Mouse (Mus musculus) adrenal gland, postnatal 10 days (tissue): ENCODE measurements around the gene Slc25a13. TPM values are rescaled to one million over a fixed set of nuclear protein-coding genes. Genes with fewer than 3 reads are reported as not detected.
"Not testable (repeated sequence)": the region's sequence is repeated elsewhere in the genome, so short reads cannot be mapped to it uniquely, and the experiment has no call there.

Experiments used
- DNase-seq: peaks from one replicate; pipeline ENCODE4 v3.0.0; 2021; ENCODE audit warnings: mixed read lengths
- total RNA-seq, 2 experiments: library from RNA; stranded (reverse); gene quantifications; 2 replicates each; pipeline ENCODE4 v1.2.3; 2021

Gene Slc25a13
- total RNA-seq, 2 experiments from 2014 or later: 32.1 to 45.3 TPM

DNA sequence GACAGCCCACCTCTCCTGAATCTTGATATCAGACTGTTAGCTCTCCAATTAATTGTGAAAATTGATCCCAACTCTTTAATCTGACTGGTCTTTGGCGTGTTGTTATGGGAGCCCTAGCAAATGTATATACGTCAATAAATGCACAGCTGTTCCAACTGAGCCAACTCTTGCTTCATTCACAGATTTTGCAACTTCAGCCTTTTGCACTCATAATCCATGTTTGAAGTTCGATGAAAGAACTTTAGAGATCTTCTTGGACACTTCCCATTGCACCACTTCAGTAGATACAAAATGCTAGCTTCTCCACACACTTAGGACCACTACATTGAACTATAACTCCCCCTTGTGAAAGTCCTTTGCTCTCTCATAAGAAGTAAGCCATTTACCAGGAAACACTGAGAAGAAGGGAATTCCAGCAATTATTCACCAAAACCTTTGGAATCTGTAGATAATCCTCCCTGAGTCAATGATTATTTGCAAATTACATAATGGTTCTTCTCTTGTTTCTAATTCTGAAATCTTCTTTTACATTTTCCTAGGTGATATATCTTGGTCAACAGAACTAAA, 11.3 kb downstream of the Slc25a13 start:
- no peak for DNase-seq

DNA sequence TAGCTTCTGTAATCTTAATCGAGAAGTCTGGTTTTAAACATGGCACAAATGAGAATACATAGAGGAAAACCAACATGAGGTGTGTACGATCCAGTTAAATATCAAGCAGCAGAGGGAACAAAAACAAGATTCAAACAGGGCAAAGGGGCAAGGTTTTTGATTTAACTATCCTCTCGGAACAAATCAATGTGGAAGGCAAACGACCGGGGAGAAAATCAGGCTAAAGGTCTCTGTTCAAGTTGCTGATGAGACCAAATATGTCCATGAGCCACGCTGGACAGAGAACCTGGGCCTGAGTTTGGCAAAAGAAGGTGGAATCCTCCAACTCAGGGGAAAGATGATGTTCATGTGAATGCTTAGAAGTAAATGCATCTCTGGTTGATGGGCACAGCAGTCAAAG, 14.5 kb downstream of the Slc25a13 start:
- no peak for DNase-seq

DNA sequence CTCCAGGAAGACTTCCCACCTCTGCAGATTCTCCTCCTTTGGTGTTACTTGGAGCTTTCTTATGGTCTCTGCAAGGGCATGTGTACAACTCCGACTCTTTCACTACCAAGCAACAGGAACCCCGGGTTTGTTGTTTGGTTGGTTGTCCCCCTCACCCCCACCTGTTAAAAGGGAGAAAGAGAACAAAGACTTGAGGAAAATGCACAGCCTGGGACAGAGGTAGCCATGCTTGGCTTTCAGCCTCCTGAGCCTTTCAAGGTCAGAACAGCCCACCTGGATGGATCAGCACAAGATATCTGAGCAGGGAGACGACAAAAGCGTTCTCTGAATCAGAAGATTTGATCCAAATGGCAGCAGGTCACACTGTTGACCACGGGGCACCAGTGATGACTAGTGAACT, 15.0 kb downstream of the Slc25a13 start:
- no peak for DNase-seq

DNA sequence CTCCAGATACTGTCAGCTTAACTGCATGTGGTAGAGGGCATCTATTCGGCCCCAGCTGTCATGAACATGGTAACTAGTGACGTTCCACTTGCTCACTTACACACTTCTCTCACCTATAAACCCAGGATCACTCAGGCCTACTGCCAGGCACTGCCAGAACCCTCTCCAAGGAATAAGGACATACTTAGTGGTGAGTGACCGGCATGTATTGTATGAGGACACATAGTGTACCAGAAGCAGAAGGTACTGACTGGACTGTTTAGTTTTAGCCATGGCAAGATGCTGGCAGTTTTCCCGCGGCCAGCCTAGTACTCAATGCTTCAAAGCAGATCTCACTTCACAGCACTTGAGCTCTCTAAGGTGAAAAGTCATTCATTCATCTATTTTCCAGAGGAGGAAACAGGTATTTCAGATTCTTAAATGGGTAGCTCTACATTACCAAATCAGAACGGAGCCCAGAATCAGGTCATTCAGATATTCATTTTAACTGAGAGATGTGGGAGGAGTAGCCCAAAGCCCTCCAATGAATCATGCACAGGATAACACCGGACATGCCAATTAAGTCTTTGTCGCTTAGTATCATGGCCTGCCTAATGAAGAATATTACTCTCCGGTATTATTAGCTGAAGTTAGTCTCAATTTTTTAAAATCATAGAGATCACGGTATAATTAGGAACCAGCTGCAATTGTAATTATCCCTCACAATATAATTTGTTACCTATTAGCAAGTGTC, 17.7 kb downstream of the Slc25a13 start:
- DNase-seq: no peak

DNA sequence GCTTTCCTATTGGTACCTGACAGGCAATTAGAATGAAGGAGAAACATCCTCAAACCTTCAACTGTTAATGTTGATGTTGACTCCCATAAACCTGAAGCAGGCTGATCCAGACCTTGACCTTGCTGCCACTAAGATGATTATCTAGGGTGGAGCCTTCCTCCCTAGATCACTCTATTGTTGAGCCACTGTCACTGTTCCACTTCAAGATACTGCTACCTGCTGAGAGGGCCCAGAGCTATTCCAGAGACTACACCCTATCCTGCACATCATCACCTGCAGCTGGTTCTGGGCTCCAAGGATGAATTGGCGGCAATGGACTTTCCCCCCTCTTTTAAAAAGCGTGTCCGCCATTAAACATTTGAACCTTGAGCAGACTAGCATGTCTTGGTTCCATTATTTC, 18.9 kb downstream of the Slc25a13 start:
- DNase-seq: not testable (repeated sequence)

DNA sequence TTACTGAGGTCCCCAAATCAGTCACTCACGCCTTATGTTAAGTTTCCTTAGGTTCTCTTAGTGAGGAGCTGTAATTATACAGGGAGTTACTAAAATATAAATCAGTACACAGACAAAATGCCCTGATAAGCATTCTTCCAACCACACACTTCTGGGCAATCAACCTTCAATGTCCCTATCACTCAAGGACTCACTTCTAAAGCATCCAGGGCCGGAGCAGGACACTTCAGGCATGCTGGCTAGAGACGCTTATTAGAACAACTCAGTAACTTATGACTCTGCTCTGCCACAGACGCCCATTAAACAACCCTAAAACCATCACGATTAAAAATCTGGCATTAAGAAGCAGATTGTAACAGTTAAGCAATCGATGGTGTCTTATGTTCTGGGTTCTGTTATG, 19.6 kb downstream of the Slc25a13 start:
- DNase-seq: no peak

DNA sequence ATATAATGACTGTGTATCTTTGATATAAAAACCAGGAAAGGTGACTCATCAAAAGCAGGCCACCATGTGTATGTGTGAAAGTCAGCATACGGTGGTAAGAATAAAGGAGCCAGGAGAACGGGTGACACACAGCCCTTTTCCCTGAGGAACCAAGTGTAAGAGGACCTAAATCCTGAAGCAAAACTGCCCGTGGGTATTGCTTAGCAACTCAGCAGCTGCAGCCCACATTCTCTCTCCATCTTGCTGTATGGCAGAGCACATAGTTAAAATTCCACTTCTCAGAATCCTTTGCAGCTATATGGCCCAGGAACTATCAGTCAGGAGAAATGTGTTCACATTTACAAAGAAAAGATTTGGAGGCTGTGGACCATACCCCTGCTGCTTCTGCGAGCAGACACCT, 20.4 kb downstream of the Slc25a13 start:
- DNase-seq: no peak

DNA sequence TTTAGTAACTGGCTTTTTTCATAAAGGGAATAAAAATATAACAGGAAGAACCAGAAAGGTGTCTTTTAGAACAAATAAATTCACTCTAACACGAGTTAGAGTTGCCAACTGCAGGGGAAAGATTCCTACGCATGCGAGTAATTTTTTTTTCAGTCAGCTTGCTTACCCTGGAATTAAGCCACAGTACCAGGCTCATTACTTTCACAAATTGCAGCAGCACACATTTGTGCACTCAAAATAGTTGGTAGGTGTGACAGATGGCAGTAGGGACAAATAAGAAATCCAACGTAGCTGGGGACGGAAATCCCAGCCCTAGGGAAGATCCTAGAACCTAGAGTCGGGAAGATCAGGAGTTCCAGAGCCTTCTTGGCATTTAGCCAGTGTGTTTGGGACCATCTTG, 22.1 kb downstream of the Slc25a13 start:
- no peak for DNase-seq

DNA sequence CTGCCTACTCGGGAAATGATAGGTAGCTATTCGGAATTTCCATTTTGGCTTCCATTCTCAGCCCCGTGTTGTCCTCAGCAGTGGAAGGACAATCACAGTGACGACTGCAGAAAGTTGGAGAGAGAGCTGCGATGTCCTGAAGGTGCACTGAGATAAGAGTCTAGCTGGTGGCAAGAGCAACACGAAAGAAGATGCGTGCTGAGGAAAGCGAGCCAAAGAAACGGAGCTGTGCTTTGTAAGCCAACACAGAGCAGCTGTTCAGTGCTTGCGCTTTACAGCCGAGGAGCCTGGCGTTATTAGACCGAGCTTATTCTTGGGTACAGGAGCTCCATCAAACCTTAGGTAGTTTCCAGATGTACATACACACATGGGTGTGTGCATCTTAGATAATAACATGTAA, 23.1 kb downstream of the Slc25a13 start:
- DNase-seq: no peak

DNA sequence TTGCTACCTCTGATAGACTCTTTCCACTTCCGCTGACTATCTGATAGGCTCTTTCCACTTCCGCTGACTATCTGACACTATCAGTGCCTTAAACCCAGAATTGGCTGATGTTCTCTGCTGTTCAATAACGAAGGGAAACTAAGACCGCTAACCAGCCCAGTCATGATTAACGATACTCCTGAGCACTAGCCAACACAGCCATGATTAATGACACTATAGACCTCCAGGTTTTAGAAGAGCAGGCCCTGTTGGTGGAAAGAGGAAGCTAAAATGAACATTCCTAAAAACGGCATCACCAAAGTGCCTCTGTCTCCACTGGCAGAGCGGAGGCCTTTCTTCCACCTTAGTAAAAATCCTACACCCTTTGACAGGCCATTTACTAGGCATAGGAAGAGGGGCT, 24.6 kb downstream of the Slc25a13 start:
- no peak for DNase-seq

DNA sequence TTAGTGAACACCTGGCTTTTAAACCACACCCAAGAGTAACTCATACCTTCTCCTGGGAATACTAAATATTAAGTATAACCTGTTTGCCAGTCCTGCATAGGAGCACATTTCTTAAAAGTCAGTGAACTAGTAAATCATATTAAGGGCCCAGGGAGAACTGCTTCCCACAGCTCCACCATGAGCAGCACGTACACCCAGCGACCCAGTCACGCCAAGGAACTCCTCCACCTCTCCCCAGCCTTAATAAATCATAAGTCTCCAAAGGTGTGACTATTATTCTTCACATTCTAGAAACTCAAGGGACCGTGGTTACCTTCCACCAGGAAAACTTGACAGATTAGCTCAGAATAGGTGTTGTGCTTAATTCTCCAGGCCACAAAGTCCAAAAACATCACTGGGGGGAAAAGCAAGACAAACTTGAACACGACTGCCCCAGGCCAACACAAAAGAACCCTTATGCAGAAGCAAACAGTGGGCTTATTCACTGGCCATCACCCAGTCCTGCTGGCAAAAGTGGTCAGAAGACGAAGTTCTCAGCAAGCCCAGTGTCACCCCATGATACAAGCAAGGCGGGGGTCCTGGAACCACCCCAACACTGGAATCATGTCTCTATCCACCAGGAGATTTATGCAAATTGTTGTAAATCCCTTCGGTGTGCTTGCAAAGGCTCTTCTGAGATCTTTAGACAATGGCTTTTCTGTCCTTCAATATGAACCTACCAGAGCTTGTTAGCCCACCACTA, 25.2 kb downstream of the Slc25a13 start:
- DNase-seq: no peak

DNA sequence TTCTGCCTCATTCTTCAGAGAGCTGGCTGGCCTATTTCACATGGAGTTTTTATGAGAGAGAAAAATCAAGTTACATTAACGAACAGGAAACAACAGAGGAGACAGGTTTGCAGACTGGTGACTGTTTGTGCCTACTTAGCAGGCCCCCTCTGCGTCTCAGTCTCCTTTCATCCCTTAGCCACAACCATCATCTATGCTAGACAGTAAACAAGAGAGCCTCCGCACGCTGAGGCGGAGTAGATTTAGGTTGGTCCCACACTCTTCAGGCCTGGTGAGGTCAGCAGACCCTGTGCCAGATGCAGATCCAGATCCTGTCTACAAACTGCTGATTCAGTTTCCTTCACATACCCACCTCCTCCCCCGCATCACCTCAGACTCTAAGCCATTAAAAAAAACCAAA, 28.0 kb downstream of the Slc25a13 start:
- no peak for DNase-seq

DNA sequence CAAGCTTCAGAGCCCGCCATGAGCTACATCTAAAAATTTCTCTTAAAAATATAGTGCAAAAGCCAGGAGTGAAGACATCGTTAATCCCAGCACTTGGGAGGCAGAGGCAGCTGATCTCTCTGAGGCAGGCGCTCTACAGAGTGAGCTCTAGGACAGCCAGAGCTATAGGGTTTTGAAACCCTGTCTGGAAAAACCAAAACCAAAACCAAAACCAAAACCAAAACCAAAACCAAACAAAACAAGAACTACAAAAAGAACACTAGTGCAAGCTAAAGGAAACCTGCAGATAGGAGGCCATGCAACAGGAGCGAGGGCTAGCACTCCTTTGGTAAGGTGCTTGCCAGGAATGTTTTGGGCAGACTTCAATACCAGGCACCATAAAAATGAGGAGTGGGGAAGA, 30.5 kb downstream of the Slc25a13 start:
- no peak for DNase-seq

DNA sequence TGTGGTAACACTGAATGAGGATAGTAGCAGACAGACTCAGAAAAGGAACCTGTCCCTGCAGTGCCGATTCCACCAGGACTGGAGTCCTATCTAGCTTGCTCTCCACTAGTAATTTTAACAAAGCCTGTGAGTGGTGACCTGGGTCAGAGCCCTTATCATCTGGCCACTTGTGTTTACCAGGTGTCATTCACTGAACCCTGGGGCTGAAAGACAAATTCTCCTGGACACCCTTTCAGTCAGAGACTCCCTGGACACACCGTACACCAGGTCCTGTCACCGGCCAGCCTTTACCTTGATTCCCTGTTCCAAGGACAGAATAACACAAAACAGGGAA, 31.3 kb downstream of the Slc25a13 start:
- peak; percentile 11 for DNase-seq

DNA sequence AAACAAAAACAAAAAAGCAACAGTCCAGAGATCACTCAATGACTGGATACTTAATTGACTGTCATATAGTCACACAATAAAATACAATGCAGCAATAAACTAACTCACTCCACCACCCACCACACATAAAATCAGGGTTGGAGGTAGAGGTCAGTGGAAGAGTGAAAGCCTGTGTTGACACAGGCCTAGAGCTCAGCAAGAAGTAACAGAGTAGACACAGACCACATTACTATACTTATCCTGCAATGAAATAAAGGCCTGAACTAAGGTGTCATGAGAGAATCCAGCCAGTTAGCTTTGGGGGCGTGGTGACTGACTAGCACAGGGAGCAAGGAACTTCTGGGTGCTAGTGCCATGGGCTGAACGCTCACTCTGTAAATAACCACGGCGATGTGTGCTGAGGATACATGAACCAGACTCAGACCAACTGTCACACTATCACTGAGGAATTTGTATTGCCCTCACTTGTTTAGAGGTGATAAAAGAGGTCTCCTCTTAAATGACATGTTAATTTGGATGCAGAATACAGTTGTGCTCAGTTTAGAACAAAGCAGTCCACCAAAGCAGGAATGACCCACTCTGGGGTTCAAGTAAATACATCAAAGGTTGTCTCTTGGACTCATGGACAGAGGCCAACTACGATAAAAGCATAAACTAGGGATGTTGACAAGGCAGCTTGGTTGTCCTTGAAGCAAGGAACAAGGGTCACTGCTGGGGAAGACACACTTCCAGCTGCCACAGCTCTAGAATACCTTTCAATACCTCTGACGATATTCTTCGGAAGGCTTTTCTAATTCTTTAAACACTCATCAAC, 31.8 kb downstream of the Slc25a13 start:
- DNase-seq: peak; percentile 23

DNA sequence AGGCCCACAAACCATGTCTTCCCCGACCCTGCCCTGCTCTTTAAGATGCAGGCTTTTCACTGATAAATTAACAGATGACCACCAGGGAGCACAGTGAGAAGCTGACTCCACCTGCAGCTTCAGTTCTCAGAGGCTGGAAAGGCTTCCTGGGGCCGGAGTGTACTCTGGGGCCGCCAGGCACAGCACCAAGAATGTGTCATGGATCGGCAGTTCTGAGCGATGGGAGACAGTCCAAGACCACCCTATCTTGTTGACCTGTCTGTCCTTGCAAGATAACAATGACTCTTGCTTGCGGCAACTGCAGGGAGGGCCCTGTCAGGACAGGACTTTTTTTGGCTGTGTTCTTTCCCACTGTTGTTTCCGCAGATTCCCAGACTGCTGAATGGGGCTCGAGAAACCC, 33.4 kb downstream of the Slc25a13 start:
- peak; percentile 50 for DNase-seq

DNA sequence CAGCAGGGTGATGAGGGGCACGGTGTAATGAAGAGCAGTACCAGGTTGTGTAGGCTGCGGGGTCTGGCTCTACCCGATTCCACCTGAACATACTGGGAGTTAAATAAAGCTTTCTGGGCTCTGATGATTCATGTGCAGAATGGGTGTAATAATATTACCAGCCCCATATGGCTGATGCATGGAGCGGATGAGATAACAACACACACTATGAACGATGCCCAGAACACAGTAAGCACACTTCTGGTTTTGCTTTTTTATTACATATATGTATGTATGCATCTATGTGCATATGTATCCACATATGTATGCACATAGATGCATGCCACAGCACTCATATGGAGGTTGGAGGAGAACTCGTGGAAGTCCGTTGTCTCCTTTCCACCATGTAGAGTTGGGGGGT, 34.8 kb downstream of the Slc25a13 start:
- DNase-seq: no peak

DNA sequence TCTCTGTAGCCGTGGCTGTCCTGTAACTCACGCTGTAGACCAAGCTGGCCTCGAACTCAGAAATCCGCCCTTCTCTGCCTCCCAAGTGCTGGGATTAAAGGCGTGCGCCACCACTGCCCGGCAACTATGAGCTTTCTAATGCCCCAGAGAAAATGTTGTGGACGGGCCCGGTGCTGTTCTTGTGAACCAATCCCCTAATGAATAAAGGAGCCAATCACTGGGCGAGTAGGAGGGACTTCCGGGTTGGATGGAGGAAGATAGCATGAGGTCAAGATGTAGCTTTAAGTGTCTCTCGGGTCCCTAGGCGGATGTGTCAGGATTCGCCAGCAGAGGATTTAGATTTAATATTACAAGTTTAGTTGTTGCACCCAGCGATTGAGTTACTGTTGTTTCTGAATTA, 38.6 kb downstream of the Slc25a13 start:
- DNase-seq: not testable (repeated sequence)

DNA sequence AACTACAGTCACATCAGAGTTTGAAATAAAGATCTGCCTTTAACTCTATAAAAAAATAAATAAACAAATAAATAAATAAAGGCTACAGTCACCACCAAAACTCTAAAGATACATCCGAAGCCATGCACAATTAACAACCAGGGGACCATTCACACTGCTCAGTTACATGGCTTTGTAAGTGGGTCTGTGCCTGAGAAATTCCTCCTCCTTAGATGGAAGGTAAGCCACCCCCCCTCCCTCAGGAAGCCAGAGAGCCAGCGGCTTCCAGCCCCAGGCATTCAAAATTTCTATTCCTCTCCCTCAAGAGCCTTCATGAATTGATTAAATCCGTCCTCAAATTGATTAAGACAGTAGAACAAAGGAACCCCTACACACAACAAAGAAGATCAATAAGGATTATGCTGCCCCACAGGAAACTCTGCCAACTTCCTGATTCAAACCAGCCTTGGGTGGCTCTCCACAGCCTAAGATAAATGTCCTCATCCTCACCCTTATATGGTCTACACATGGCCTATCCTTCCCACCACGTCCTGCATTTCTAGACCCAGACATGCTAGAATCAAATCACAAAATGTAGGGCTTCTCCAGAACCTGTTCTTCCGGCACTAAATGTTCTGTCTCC, 41.5 kb downstream of the Slc25a13 start:
- DNase-seq: no peak

DNA sequence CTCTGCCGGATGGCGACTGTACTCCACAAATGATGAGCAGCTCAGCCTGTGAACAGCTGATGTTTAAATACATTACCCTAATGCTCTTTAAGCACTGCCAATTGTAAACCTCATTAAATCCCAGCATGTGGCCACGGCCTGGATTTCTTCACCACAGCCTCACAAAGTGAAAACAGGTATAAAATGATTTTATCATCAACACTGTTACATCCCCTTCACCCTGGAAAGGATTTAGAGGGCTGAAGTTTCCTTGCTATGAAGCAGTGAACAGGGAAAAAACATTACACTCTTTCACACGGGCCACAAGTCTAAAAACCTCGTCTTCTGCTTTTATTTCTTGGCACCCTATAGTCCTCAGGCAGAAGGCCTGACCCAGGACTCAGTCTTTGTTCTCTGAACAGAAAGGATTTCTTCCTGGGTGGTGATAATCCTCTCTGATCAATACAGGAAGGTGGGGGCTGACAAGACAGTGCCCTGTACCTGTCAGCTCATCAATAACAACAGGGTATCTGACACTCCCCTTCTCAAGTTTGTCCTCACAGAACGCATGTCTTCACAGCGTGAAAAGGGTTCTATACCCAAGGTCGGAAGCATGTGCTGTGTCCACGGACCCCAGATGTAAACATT, 42.9 kb downstream of the Slc25a13 start:
- no peak for DNase-seq

DNA sequence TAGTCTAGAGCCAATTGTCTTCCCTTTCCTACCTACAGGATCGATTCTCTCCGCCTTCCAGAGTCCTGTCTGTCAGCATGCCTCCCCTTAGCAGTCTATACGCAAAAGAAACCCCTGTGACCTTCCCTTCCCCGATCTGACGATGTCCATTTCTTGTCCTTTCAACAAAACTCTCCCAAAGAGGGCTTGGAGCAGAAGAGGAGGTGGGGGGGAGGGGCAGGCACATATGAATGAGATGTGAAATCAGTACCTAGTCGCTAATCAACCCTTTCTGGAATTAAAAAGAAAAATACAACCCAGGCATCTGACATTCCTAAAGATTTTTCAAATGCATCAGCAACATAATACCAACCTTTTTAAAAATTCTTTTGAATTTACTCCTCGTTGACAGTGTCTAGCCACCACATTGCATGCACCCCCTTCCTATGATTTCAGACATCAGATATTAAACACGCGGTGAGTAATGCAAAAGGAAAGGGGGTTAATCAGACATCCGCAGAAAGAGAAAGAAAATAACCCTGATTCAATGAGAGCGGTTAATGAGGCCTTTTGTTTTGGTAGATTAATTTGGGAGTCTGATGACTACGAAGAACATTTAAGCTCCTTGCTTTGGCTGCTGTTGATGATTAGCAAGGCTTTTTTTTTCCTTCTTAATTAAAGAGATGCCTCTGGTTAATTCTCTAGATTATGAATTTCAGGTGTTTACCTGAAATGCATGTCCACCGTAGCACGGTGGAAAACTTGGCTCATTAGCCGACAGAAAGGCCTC, 43.6 kb downstream of the Slc25a13 start:
- no peak for DNase-seq
